Mouse (Mus musculus) liver, postnatal 0 days (tissue): ENCODE measurements around the gene Hacd2. TPM values are rescaled to one million over a fixed set of nuclear protein-coding genes. Genes with fewer than 3 reads are reported as not detected.
A peak's percentile ranks its signal among the peaks of the same experiment; 100 is the strongest.

Source experiments
- ATAC-seq: fragments of 200-750 bp; cut with Nextera tagmentation; 2 replicates; pipeline ENCODE4 v1.8.0; 2017; ENCODE audit warnings: mild to moderate bottlenecking, moderate library complexity
- DNase-seq: peaks from one replicate; pipeline ENCODE4 v3.0.0-alpha.2; 2016
- H3K27ac ChIP-seq: fragments of 300-500 bp; sonication (generic); 2 replicates; pipeline ENCODE4 v1.5.1; 2014; ENCODE audit warnings: antibody characterized with exemption, moderate library complexity, mild to moderate bottlenecking, low read depth
- H3K27me3 ChIP-seq: fragments of 300-500 bp; sonication (generic); 2 replicates; pipeline ENCODE4 v1.6.1; 2014; ENCODE audit warnings: low read length, control low read depth, mixed read lengths; ENCODE audit not compliant: insufficient read depth
- H3K36me3 ChIP-seq: fragments of 300-500 bp; sonication (generic); replicated peaks from 2 replicates; pipeline ENCODE4 v1.6.1; 2014; ENCODE audit warnings: mild to moderate bottlenecking, control low read depth, low read length, moderate library complexity, mixed read lengths; ENCODE audit not compliant: insufficient read depth
- H3K4me1 ChIP-seq: fragments of 300-500 bp; sonication (generic); 2 replicates; pipeline ENCODE4 v1.6.1; 2014; ENCODE audit warnings: antibody characterized with exemption, mild to moderate bottlenecking, control low read depth; ENCODE audit not compliant: insufficient read depth
- H3K4me2 ChIP-seq: fragments of 300-500 bp; sonication (generic); 2 replicates; pipeline ENCODE4 v1.6.1; 2014; ENCODE audit warnings: low read depth, mild to moderate bottlenecking, low read length, moderate library complexity, mixed read lengths
- H3K4me3 ChIP-seq: fragments of 300-500 bp; sonication (generic); 2 replicates; pipeline ENCODE4 v1.5.1; 2014; ENCODE audit warnings: low read depth, low read length
- H3K9ac ChIP-seq: fragments of 300-500 bp; sonication (generic); replicated peaks from 2 replicates; pipeline ENCODE4 v1.6.1; 2014; ENCODE audit warnings: mild to moderate bottlenecking, moderate library complexity
- H3K9me3 ChIP-seq: fragments of 300-500 bp; sonication (generic); 2 replicates; pipeline ENCODE4 v1.6.1; 2016; ENCODE audit warnings: mild to moderate bottlenecking, control low read depth, low read length, mixed read lengths
- CTCF ChIP-seq: sonication (generic); IDR thresholded peaks from 2 replicates; pipeline ENCODE4 v1.5.1; 2016; ENCODE audit warnings: antibody characterized with exemption, low read depth
- EP300 ChIP-seq: IDR thresholded peaks from 2 replicates; pipeline ENCODE4 v1.6.1; 2016; ENCODE audit warnings: antibody characterized with exemption, low read depth, mild to moderate bottlenecking
- WGBS: fragments of 180-500 bp; shearing (Covaris S2); extraction: QIAGEN DNeasy Blood & Tissue Kit; methylation state at CpG from one replicate; pipeline ENCODE4 v1.1.7; 2014; ENCODE audit not compliant: insufficient replicate concordance; 5-methylcytosine and 5-hydroxymethylcytosine counted together
- polyA plus RNA-seq: library from polyadenylated mRNA; unstranded; fragments of >200 nt; fragmentation: Nextera tagmentation; extraction: Ambion mirVana; gene quantifications from 2 replicates; pipeline ENCODE4 v1.2.1, GENCODE M21; 2015

Hacd2 gene
- polyA plus RNA-seq, 1 experiment from 2014 or later = 154 TPM

DNA sequence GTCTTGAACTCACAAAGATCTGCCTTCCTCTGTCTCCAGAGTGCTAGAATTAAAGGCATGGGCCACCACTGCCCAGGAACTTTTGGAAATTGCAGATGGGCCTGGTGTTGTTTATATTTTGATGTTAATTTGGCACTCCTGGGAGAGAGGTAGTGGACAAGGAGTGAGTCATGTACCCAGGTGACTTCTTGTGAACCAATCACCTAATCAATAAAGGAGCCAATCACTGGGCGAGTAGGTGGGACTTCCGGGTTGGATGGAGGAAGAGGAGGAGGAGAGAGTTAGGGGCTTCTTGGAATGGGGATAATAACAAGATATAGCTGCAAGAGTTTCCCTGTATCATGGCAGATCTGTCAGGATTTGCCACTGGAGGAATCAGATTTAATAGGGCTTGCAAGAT, 8.7 kb upstream of the Hacd2 start:
- ATAC-seq (no peak), DNase-seq (no peak)
- no peak overlapping the region for H3K9ac ChIP-seq
- H3K4me2 ChIP-seq = no peak overlapping the region
- no peaks in the 10 kb centered on the region for H3K36me3 ChIP-seq
- H3K27ac ChIP-seq = no peak overlapping the region
- no peaks in the 10 kb centered on the region for H3K27me3 ChIP-seq
- H3K4me1 ChIP-seq = no peaks in the 10 kb centered on the region
- TF ChIP-seq CTCF (no peak), EP300 (no peak)
- H3K9me3 ChIP-seq = no peaks in the 10 kb centered on the region
- H3K4me3 ChIP-seq = no peak overlapping the region
- 66% methylated on average over 2 of the region's 2 CpGs for WGBS

DNA sequence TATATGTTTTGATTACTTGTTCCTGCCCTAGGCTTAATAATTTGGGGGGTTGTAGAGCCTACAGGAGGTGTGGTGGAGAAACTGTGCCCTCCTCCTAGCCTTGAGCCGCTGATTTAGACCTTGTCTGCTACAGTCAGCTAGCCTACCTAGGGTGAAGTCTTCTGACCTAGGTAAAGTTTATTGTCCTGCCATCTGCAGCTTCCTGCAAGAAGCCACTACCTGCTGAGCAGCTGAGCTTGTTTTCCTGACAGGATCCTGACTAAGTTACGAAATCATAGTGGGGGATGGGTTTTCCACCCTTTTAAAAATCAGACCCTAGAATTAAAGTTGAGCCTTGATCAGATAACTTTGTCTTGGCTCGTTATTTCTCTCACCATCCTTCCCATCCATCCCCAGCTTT, 5.7 kb upstream of the Hacd2 start:
- Histone ChIP-seq H3K9me3 (no peaks in the 10 kb centered on the region), H3K27ac (no peak overlapping the region), H3K4me3 (no peak overlapping the region), H3K27me3 (no peaks in the 10 kb centered on the region), H3K4me2 (no peak overlapping the region), H3K4me1 (no peaks in the 10 kb centered on the region), H3K36me3 (no peaks in the 10 kb centered on the region), H3K9ac (no peak overlapping the region)
- DNase-seq (no peak), ATAC-seq (no peak)
- 67% methylated on average over 3 of the region's 3 CpGs for WGBS
- TF ChIP-seq EP300 (no peak), CTCF (no peak)

DNA sequence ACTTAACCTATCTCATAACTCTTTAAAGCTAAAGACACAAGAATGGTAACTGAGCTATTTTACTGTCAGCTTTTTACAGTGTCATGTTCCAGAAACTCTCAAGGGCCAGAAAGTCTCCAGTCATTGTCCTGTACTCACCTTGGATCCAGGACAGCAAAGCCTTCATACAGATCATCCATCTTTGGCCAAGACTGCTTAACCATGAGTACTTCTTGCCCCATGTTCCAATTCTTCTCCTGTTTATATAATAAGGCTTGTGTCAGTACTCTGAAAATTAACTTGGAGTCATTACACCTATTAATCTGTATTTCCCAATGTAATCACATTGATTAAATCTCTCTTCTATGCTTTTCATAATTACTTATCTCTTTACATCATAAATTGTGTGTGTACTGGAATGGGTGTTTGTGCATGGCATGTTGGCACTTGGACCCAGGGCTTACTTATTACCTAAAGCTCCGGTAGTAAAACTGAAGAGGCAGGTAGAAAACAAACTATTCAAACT, 3.7 kb upstream of the Hacd2 start:
- no peak for DNase-seq
- H3K4me1 ChIP-seq = 0 out of 2 replicates have a peak, but pooled peaks cover 3% of the 10 kb centered on the region
- no peak overlapping the region for H3K4me2 ChIP-seq
- WGBS = 86% methylated on average over 1 of the region's 1 CpGs
- no peak overlapping the region for H3K9ac ChIP-seq
- H3K4me3 ChIP-seq = no peak overlapping the region
- TF ChIP-seq EP300 (no peak), CTCF (no peak)
- no peaks in the 10 kb centered on the region for H3K36me3 ChIP-seq
- H3K9me3 ChIP-seq = no peaks in the 10 kb centered on the region
- no peak for ATAC-seq
- no peak overlapping the region for H3K27ac ChIP-seq
- no peaks in the 10 kb centered on the region for H3K27me3 ChIP-seq

DNA sequence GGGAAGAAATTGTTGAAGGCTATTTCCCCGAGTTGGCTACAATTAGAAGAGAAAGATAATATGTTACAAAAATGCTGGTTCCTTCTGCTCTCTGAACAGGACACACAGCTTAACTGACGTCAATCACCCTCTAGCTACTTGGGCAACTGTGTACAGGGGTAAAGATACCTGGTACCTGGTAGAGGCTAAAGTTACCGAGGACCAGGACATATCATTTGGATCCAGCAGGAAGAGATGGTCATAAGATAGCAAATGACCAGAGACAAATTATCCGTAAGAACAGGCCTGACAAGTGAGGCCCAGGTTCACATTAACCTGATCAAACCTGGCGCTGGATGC, 356 bp upstream of the Hacd2 start:
- TF ChIP-seq CTCF (no peak), EP300 (no peak)
- Histone ChIP-seq H3K9ac (no peak overlapping the region), H3K4me1 (peaks cover 5% of the 10 kb centered on the region; the same call in 1 of the 2 replicates), H3K36me3 (peaks cover 4% of the 10 kb centered on the region; the same call in 1 of the 2 replicates), H3K27ac (no peak overlapping the region), H3K4me3 (peak overlapping the region; percentile 99), H3K9me3 (no peaks in the 10 kb centered on the region), H3K27me3 (no peaks in the 10 kb centered on the region), H3K4me2 (peak overlapping the region; percentile 85)
- 50% methylated on average over 5 of the region's 5 CpGs for WGBS
- no peak for DNase-seq
- peak; percentile 26 for ATAC-seq

DNA sequence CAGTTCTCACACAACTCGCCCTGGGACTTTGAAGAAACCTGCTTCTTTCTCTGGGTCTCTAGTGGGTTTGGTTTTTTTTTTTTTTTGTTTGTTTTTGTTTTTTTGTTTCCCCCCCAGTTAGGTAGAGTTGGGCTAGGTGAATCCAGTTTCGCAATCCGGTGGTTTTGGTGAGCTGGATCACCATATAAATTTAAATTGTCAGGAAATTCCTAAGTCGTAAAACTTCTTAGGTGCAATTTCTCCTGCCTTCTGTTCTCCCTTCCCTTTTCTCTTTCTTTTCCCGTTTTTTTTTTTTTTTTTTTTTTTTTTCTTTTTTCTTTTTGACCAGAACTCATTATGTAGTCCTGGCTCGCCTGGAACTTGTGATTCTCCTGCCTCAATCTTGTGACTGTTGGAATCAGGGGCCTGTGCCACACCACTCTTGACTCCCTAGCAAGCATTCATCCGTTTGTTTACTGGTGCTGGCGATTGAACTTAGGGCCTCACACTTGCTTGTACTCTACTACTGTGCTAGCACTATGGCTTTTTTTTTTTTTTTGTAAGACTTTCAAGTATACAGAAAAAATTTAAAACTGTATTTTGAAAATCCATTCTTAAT, 1.0 kb downstream of the Hacd2 start:
- peak overlapping the region; percentile 93 for H3K9ac ChIP-seq
- H3K9me3 ChIP-seq = no peaks in the 10 kb centered on the region
- H3K27me3 ChIP-seq = no peaks in the 10 kb centered on the region
- peak overlapping the region; percentile 85 for H3K4me2 ChIP-seq
- no peak for ATAC-seq
- peaks cover 4% of the 10 kb centered on the region; the same call in 1 of the 2 replicates for H3K36me3 ChIP-seq
- peak overlapping the region; percentile 88 for H3K27ac ChIP-seq
- peaks cover 5% of the 10 kb centered on the region; the same call in 1 of the 2 replicates for H3K4me1 ChIP-seq
- WGBS = 12% methylated on average over 8 of the region's 8 CpGs
- DNase-seq = no peak
- TF ChIP-seq CTCF (no peak), EP300 (no peak)
- H3K4me3 ChIP-seq = peak overlapping the region; percentile 99

DNA sequence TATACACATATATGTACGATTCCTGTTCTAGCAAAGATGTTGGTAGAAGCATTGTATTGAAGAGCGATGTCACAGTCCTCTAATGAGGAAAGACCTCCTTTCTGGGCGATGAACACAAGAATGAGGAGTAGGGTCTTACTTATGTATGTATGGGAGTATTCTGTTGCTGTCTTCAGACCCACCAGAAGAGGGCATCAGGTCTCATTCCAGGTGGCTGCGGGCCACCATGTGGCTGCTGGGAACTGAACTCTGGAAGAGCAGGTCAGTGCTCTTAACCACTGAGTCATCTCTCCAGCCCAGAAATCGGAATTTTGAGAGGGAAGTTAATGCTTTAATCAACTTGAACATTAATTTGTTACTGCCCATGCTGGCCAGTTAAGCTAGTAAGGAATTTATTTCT, 2.1 kb downstream of the Hacd2 start:
- no peak overlapping the region for H3K4me3 ChIP-seq
- H3K27ac ChIP-seq = no peak overlapping the region
- 85% methylated on average over 5 of the region's 5 CpGs for WGBS
- H3K4me1 ChIP-seq = peaks cover 5% of the 10 kb centered on the region; the same call in 1 of the 2 replicates
- no peak for DNase-seq
- peaks cover 11% of the 10 kb centered on the region; the same call in 1 of the 2 replicates for H3K36me3 ChIP-seq
- TF ChIP-seq CTCF (peak; percentile 49), EP300 (no peak)
- H3K27me3 ChIP-seq = no peaks in the 10 kb centered on the region
- no peak overlapping the region for H3K4me2 ChIP-seq
- H3K9me3 ChIP-seq = no peaks in the 10 kb centered on the region
- H3K9ac ChIP-seq = no peak overlapping the region
- ATAC-seq = no peak
